Mouse (Mus musculus) kidney, adult 8-10 months (tissue): ENCODE results near the gene Slc5a3.
A peak's percentile ranks its signal among the peaks of the same experiment; 100 is the strongest.

Experiments
- DNase-seq, 2 experiments: peaks; one replicate each; pipeline ENCODE4 v3.0.0; 2022

Gene Slc5a3

DNA sequence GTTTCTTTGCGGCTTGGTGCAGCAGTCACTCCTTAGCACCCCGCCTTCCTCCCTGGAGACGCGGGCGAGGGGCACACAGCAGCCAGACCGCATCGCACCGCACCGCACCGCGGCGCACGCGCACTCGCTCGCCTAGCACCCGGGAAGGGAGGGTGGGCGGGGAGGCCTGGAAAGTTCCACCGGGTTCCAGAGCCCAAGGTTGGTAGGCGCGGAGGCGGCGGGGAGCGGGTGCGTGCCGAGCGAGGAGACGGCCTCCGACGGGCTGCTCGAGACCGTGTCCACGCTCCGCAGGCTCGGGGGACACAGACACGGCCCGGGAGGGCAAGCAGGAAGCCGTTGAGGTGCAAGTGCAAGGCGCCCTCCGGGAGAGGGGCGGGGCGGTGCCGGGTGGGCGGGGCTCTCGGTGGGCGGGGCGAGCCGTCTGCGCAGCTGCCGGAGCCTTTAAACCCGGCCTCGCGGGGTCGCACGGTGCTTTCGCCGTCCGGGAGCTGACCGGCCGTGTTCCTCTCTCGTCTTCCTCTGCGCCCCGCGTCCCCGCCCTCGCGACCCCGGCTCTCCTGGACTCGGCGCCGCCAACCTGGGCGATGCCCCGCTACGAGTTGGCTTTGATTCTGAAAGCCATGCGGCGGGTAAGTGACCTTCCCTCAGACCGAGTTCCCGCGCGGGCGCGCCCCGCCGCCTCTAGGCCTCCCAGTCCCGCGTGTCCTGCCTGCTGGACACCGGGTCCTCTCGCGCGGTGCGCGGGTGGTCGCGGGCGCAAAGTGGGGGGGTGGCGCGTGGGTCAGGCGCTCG is at the start of gene Slc5a3, which contains the start of the genes Mrps6 and Gm49711:
Gene Slc5a3, plus strand, starts transcription at position 471 of the 792 bp plus-strand sequence.
Gene Mrps6, plus strand, starts transcription at position 419 of the 792 bp plus-strand sequence.
Gene Gm49711, plus strand, starts transcription at position 465 of the 792 bp plus-strand sequence.
- DNase-seq, result peak; percentile 82 to 88

- no peak for DNase-seq
Observed at GRCm38 (mm10) chr16:92009586-92009985, 48.5 kb upstream of the Slc5a3 start.

DNA sequence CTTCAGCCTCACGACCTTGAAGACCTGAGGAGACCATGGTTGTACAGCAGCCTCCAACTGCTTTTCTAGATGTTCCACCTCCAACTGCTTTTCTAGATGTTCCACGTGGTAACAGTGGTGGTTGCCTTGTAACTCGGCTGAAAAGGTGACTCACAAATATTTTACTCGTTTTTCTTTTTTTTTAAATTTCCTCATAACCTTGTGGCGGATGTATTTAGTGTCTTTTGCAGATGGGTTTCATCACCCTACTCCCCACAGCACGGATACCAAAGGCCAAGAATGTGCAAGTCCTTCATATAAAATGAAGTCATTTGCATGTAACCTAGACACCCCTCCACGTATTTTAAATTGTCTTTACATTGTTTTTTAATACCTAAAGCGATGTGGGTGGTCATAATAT is 41.3 kb upstream of the Slc5a3 start:
- DNase-seq, result no peak

- peak in 1 of 2 experiments; percentile 27 for DNase-seq
Observed at GRCm38 (mm10) chr16:92019141-92020118, 38.7 kb upstream of the Slc5a3 start.

DNA sequence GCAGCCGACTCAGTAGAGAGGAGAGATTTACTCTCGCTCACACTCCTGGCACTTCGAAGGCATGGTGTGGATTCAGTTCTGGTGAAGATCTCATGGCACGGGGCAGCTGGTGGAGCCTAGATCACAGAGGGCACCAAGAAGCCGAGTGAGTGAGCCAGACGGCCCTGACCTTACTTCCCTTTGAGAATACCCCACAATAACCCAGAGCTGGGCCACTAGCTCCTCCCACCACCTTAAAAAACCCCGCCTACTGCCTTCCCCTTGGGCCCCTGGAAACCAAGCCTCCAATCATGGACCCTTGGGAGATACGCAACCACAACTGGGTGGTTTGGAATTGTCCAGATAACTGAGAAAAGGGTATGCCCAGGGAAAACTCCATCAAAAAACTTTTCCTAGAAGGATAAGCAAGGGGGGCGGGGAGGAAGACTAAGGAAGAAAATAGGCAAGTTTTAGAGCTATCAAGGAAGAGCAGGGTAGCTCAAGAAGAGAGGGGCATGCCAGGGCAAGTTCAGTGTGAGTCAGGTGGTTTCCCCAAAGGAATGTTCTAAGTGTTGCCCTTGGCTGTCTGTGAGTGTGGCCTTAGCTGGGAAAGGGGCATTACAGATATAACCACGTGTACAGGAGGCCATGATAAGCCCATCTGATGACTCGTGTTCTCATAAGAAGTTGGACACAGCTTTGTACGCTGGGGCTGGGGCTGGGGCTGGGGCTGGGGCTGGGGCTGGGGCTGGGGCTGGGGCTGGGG is 36.3 kb upstream of the Slc5a3 start:
- DNase-seq, result no peak

DNA sequence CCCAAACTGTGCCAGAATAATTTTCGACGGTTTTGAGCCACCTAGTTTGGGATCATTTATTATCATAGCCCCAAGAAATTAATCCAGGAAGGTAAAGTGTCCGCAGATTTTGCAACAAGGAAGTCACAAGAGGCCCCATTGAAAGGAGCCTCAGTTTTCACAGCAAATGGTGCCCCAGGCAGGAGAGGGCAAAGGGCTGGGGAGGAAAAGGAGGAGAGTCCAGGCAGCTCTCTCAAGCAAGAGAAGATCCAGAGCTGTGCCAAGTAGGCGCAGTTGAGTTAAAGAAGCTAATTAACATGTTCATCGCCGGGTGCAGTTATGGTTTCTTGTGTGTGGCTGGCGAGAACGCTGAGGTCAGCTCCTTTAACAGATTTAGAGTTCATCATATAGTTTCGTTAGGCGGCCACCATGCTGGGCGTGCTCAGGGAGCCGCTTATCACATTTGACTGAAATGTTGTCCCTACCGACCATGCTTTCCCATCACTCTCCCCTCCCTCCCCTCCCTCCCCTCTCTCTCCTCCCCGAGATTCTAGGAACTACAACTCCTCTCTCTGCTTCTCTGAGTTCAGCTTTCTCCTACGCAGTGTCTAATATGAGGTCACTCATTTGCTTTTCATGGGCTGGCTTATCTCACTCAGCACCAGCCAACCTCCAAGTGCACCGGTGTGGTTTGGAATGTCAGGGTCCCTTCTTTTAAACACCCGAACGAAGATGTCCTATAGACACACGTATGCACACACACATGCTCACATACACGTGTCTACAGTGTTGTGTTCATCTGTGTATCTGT is 35.4 kb upstream of the Slc5a3 start:
- DNase-seq, result no peak

GRCm38 (mm10) chr16:92033286-92033685 is 24.8 kb upstream of the Slc5a3 start:
- no peak for DNase-seq

- no peak for DNase-seq
Observed at GRCm38 (mm10) chr16:92034676-92035075, 23.4 kb upstream of the Slc5a3 start.

GRCm38 (mm10) chr16:92036701-92037100 is 21.4 kb upstream of the Slc5a3 start:
- DNase-seq, result no peak

DNA sequence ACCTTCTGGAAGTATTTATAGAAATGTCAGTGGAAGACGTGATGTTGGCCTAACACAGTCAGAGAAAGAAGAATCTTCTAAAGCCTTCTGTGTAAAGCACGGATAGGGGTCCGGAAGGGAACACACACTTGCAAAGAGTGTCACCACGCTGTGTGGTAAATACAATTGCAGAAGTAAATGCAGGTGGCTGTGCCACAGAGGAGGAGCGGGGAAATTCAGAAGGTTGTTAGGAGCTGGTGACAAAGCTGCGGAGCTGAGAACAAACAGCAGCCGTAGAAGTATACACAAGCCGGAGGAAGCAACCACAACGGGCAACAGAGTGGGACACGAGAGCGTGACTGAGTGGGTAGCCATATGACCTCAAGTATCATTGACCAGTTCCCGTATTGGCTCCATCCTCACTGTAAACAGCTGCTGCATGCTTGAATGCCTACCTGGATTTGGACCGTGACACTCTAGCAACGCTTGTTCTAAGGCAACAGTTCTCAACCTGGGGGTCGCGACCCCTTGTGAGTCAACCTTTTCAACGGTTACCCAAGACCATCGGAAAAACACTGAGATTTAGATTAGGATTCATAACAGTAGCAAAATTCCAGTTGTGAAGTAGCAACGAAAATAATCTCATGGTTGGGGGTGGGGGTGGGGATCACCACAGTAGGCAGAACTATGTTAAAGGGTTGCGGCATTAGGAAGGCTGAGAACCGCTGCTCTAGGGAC is 20.1 kb upstream of the Slc5a3 start:
- peak; percentile 23 to 33 for DNase-seq

DNA sequence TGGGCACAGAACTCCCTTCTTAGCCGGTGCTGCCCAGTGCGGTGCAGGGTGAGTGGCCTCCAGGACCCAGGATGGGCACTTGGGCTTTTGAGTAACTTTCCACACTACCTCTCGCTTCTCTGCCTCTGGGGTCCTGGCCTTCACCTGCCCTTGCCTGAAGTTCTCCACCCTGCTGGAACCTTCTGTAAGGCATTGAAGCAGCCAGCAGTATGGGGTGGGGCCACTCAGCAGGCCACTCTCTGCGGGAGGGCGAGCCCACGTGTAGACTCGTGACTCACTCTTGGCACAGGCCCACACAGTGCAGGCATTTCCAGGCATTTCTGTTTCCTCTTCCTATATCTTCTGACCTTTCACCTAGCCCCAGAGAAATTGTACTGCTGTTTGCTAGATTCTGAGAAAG is 18.7 kb upstream of the Slc5a3 start:
- peak; percentile 23 to 50 for DNase-seq

DNA sequence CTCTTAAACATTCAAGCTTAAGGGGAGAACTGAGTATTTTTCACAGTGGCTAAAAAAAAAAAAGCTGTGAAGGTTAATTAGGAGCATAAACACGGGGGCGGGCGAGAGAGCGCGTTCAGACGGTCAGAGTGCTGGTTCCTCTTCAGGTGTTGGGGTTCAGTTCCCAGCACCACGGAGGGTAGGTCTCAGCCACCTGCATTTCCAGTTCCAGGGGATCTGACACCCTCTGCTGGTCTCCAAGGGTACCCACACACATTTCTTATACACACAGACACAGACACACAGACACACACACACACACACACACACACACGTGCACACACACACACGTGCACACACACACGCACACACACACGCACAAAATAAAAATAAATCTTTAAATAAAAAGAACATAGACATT is 18.2 kb upstream of the Slc5a3 start:
- no peak for DNase-seq

- DNase-seq, result no peak
Observed at GRCm38 (mm10) chr16:92051777-92052310, 6.3 kb upstream of the Slc5a3 start.

DNA sequence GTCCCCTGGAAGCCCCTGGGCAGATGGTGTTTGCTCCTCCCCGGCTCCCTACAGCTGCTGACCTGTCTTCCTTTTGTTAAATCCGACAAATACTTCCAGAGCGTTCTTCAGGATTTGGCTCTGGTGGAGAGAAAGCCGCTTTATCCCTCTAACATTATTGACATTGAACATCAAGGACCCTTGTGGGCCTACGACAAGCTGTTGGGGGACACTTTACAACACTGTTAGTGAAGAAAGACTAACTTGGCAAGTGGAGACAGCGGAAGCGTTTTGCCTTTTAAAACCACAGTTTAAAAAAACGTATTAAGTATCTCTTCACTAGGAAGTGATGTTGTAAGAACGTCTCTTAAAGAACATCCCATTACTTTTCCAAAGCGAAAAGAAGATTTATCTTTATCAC is 5.6 kb upstream of the Slc5a3 start:
- DNase-seq, result no peak

DNA sequence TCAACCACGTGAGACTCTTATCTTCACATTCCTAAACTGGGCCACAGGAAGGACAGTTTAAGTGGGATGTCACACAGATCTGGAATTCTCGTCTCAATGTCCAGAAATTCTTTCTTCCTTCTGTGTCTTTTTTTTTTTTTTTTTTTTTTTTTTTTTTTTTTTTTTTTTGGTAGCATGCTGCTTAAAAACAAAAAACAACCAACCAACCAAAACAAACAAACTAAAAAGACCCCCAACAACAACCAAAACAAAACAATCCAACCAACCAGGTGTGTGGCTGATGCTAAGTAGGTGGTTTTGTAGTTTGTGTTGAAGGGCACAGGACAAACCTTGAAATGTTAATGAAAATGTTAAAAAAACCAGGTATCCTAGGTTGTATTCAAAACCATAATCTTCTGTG is 1.4 kb upstream of the Slc5a3 start:
- no peak for DNase-seq

DNA sequence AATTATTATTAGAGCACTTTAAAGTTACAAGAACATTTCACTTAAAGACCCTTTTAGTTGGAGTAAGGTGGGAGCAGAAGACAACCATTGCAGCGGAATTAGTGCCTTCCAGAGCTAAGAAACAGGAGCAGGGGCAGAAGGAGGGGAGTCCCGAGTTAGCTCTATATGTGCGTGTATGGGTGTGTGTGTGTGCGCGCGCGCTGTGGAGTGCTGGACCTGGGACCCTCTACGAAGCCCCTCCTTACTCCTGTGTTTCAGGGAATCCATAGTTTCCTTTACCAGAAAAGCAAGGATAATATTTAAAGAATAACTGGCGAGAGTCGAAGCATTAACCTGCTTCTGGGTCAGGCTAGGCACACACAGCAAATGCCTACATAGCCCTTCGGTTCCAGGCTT is 668 bp upstream of the Slc5a3 start:
- no peak for DNase-seq

- no peak for DNase-seq
Observed at GRCm38 (mm10) chr16:92058644-92059620, 810 bp downstream of the Slc5a3 start.

- no peak for DNase-seq
Observed at GRCm38 (mm10) chr16:92060213-92060612, 2.1 kb downstream of the Slc5a3 start.

- DNase-seq, result peak; percentile 41 to 51
Observed at GRCm38 (mm10) chr16:92061586-92061985, 3.5 kb downstream of the Slc5a3 start.

GRCm38 (mm10) chr16:92062832-92063231 is 4.7 kb downstream of the Slc5a3 start:
- no peak for DNase-seq
